In genomic region chr7:135652781-135653180, GRCm38 (mm10) we compare ENCODE assay signal across 12 mouse cellular contexts.
A peak's percentile ranks its signal among the peaks of the same experiment; 100 is the strongest.
DNase-seq lines count a peak whose midpoint lies in the region; ATAC-seq and TF ChIP-seq lines count a peak whose summit lies in the region.
"Had no signal": no experiment of that assay in that cellular context is flagged by ENCODE, and none has a peak within 500 bp of the region (broad histone marks: within the 10 kb centered on the region; RNA-seq: fewer than 3 reads in every experiment).

No protein-coding gene starts in this region.

- 71% methylated on average over 11 of the region's 11 CpGs for WGBS in lung, embryonic 16.5 days
- WGBS in lung, adult 2 months = 66% methylated on average over 11 of the region's 11 CpGs
- WGBS in liver, embryonic 16.5 days (ENCODE audit: insufficient replicate concordance) = 64% methylated on average over 11 of the region's 11 CpGs
- WGBS in forebrain, embryonic 14.5 days = 73% methylated on average over 11 of the region's 11 CpGs

- peaks cover 5% of the 10 kb centered on the region; the same call in 1 of the 2 replicates for H3K4me1 ChIP-seq in lung, embryonic 16.5 days (replicated peaks; ENCODE audit: control insufficient read depth, insufficient read depth, low read length)
- H3K4me1 ChIP-seq in lung, adult 2 months (ENCODE audit: control insufficient read depth, insufficient read depth, low read length) = no peaks in the 10 kb centered on the region
- H3K4me1 ChIP-seq in liver, embryonic 16.5 days (ENCODE audit: control insufficient read depth, low read depth, low read length) = no peaks in the 10 kb centered on the region; the same call in none of the 2 replicates
- no peaks in the 10 kb centered on the region for H3K4me1 ChIP-seq in forebrain, embryonic 14.5 days (ENCODE audit: control insufficient read depth, insufficient read depth, low read length)
- H3K4me1 ChIP-seq: hindbrain, embryonic 15.5 days had no signal

- H3K4me3 ChIP-seq in lung, embryonic 16.5 days (ENCODE audit: low read length) = no peak overlapping the region
- no peak overlapping the region for H3K4me3 ChIP-seq in lung, adult 2 months (replicated peaks; ENCODE audit: extremely low read depth, low read depth, low read length)
- H3K4me3 ChIP-seq in liver, embryonic 16.5 days (ENCODE audit: low read depth, low read length) = peak overlapping the region; percentile 14
- H3K4me3 ChIP-seq in forebrain, embryonic 14.5 days (ENCODE audit: low read depth, low read length) = no peak overlapping the region
- H3K4me3 ChIP-seq: hindbrain, embryonic 15.5 days had no signal

- intact Hi-C loops in heart, postnatal 10 days (cut with DNase I) = no loop called here

- H3K9me3 ChIP-seq in lung, embryonic 16.5 days (ENCODE audit: control insufficient read depth, low read length) = 0 out of 2 replicates have a peak, but pooled peaks cover 2% of the 10 kb centered on the region
- no peaks in the 10 kb centered on the region for H3K9me3 ChIP-seq in liver, embryonic 16.5 days (replicated peaks; ENCODE audit: control insufficient read depth, low read length)
- H3K9me3 ChIP-seq in forebrain, embryonic 14.5 days (replicated peaks; ENCODE audit: control insufficient read depth, low read length) = no peaks in the 10 kb centered on the region
- H3K9me3 ChIP-seq: hindbrain, embryonic 15.5 days had no signal

- no peak for TF ChIP-seq POLR2A in lung, adult 2 months (IDR thresholded peaks at IDR 0.05; ENCODE audit: borderline replicate concordance, extremely low read depth, low read depth, low read length)

- no peak for TF ChIP-seq CTCF in lung, adult 2 months (IDR thresholded peaks at IDR 0.05; ENCODE audit: insufficient read depth, low read length)

- H3K36me3 ChIP-seq in lung, embryonic 16.5 days (ENCODE audit: control insufficient read depth, insufficient read depth, low read length) = no peaks in the 10 kb centered on the region
- no peaks in the 10 kb centered on the region for H3K36me3 ChIP-seq in liver, embryonic 16.5 days (ENCODE audit: control insufficient read depth, insufficient read depth)
- H3K36me3 ChIP-seq in forebrain, embryonic 14.5 days (ENCODE audit: control insufficient read depth, insufficient read depth, low read length) = no peaks in the 10 kb centered on the region
- H3K36me3 ChIP-seq: hindbrain, embryonic 15.5 days had no signal

- no peak for ATAC-seq in lung, embryonic 16.5 days (ENCODE audit: low read depth)
- ATAC-seq in liver, embryonic 16.5 days (ENCODE audit: low read depth) = no peak
- no peak for ATAC-seq in forebrain, embryonic 14.5 days

- H3K4me2 ChIP-seq in lung, embryonic 16.5 days (ENCODE audit: low read depth, low read length) = peak overlapping the region; percentile 52; the same call in 1 of the 2 replicates
- 0 out of 2 replicates have a peak overlapping the region, but pooled peaks have one; percentile 9 for H3K4me2 ChIP-seq in liver, embryonic 16.5 days (ENCODE audit: low read depth, low read length)
- no peak overlapping the region for H3K4me2 ChIP-seq in forebrain, embryonic 14.5 days (ENCODE audit: low read length)
- H3K4me2 ChIP-seq: hindbrain, embryonic 15.5 days had no signal

- no peaks in the 10 kb centered on the region for H3K27me3 ChIP-seq in lung, embryonic 16.5 days (ENCODE audit: control insufficient read depth, insufficient read depth, low read depth, low read length)
- H3K27me3 ChIP-seq in liver, embryonic 16.5 days (ENCODE audit: control insufficient read depth, insufficient read depth, low read depth, low read length) = no peaks in the 10 kb centered on the region
- H3K27me3 ChIP-seq in forebrain, embryonic 14.5 days (replicated peaks; ENCODE audit: control insufficient read depth, insufficient read depth, low read length) = no peaks in the 10 kb centered on the region; the same call in 1 of the 2 replicates
- H3K27me3 ChIP-seq: hindbrain, embryonic 15.5 days had no signal

- H3K9ac ChIP-seq in lung, embryonic 16.5 days (ENCODE audit: low read length) = peak overlapping the region; percentile 63; the same call in 1 of the 2 replicates
- no peak overlapping the region for H3K9ac ChIP-seq in liver, embryonic 16.5 days (ENCODE audit: low read depth, low read length)
- no peak overlapping the region for H3K9ac ChIP-seq in forebrain, embryonic 14.5 days (ENCODE audit: low read length)
- H3K9ac ChIP-seq: hindbrain, embryonic 15.5 days had no signal

- peak; percentile 87 for DNase-seq in heart, adult 11 months
- no peak for DNase-seq in heart, postnatal 10 days
- DNase-seq in lung, adult 2 months = no peak
- DNase-seq in thymus, postnatal 10 days (ENCODE audit: low spot score in 2 of 2) = peak; percentile 56 to 61
- no peak for DNase-seq in forebrain, embryonic 14.5 days (ENCODE audit: low spot score)
- DNase-seq in c-Kit-positive CD71-positive TER-119-positive erythroid progenitor cells, embryonic 14.5 days (ENCODE audit: low spot score) = no peak
- DNase-seq: cerebellum, postnatal 36 days; gastrocnemius, postnatal 25 days; right cerebral cortex, postnatal 4 days had no signal

- no peak overlapping the region for H3K27ac ChIP-seq in lung, embryonic 16.5 days (ENCODE audit: low read length)
- peak overlapping the region; percentile 2 for H3K27ac ChIP-seq in liver, embryonic 16.5 days (ENCODE audit: low read length)
- no peak overlapping the region for H3K27ac ChIP-seq in forebrain, embryonic 14.5 days (ENCODE audit: low read depth, low read length)
- H3K27ac ChIP-seq: hindbrain, embryonic 15.5 days had no signal

Comparison
In these comparisons a context has a peak if more than half of its experiments do, and no peak if none do; other contexts are left out.
1. DNase-seq: peak in heart, adult 11 months (single experiment) and thymus, postnatal 10 days (2 of 2); none in heart, postnatal 10 days (0 of 2), lung, adult 2 months (single experiment), forebrain, embryonic 14.5 days (single experiment) and c-Kit-positive CD71-positive TER-119-positive erythroid progenitor cells, embryonic 14.5 days (single experiment).